Mouse (Mus musculus) embryonic fibroblast, embryonic 13.5 days (primary cell): Measurements from ENCODE around the gene Scrn2.

Experiments
- CTCF ChIP-seq: IDR thresholded peaks from 2 replicates; pipeline ENCODE4 v1.5.1; 2011; ENCODE audit warnings: mild to moderate bottlenecking, control low read depth, low read length, moderate library complexity, borderline replicate concordance; ENCODE audit not compliant: insufficient read depth
- POLR2A ChIP-seq: IDR thresholded peaks from 2 replicates; pipeline ENCODE4 v1.6.1; 2011; ENCODE audit warnings: low read depth, mild to moderate bottlenecking, control low read depth, low read length, moderate library complexity

- TF ChIP-seq CTCF (no peak), POLR2A (no peak)
Measured at GRCm38 (mm10) chr11:97030426-97030825, 688 bp downstream of the Scrn2 start.
